Mouse (Mus musculus) heart, postnatal 0 days (tissue): ENCODE results near the gene Syn3. TPM values are rescaled to one million over a fixed set of nuclear protein-coding genes. Genes with fewer than 3 reads are reported as not detected.

Experiments
- ATAC-seq: fragments of 200-750 bp; cut with Nextera tagmentation; 2 replicates; pipeline ENCODE4 v1.8.0; 2017; ENCODE audit warnings: low read depth, moderate number of reproducible peaks, moderate library complexity; ENCODE audit not compliant: insufficient read depth
- DNase-seq: peaks from one replicate; pipeline ENCODE4 v3.0.0-alpha.2; 2016; ENCODE audit warnings: low spot score
- H3K27ac ChIP-seq: fragments of 300-500 bp; sonication (generic); 2 replicates; pipeline ENCODE4 v1.5.1; 2014; ENCODE audit warnings: low read depth, mild to moderate bottlenecking
- H3K27me3 ChIP-seq: fragments of 300-500 bp; sonication (generic); 2 replicates; pipeline ENCODE4 v1.6.1; 2014; ENCODE audit warnings: low read length, mixed read lengths; ENCODE audit not compliant: control insufficient read depth, insufficient read depth
- H3K36me3 ChIP-seq: fragments of 300-500 bp; sonication (generic); replicated peaks from 2 replicates; pipeline ENCODE4 v1.6.1; 2014; ENCODE audit warnings: low read length, mixed read lengths; ENCODE audit not compliant: control insufficient read depth, insufficient read depth
- H3K4me1 ChIP-seq: fragments of 300-500 bp; sonication (generic); 2 replicates; pipeline ENCODE4 v1.6.1; 2014; ENCODE audit warnings: antibody characterized with exemption; ENCODE audit not compliant: control insufficient read depth, insufficient read depth
- H3K4me2 ChIP-seq: fragments of 300-500 bp; sonication (generic); 2 replicates; pipeline ENCODE4 v1.6.1; 2014; ENCODE audit warnings: low read depth, mild to moderate bottlenecking, low read length, moderate library complexity
- H3K4me3 ChIP-seq: fragments of 300-500 bp; sonication (generic); 2 replicates; pipeline ENCODE4 v1.5.1; 2014; ENCODE audit warnings: low read depth, low read length
- H3K9ac ChIP-seq: fragments of 300-500 bp; sonication (generic); replicated peaks from 2 replicates; pipeline ENCODE4 v1.6.1; 2014; ENCODE audit warnings: low read depth, low read length, mixed read lengths
- H3K9me3 ChIP-seq: fragments of 300-500 bp; sonication (generic); replicated peaks from 2 replicates; pipeline ENCODE4 v1.6.1; 2016; ENCODE audit warnings: low read length; ENCODE audit not compliant: control insufficient read depth
- CTCF ChIP-seq: IDR thresholded peaks from 2 replicates; pipeline ENCODE4 v1.5.1; 2016; ENCODE audit warnings: antibody characterized with exemption, control low read depth, low read depth
- EP300 ChIP-seq: IDR thresholded peaks from 2 replicates; pipeline ENCODE4 v1.6.1; 2016; ENCODE audit warnings: antibody characterized with exemption, low read depth
- WGBS: fragments of 180-500 bp; shearing (Covaris S2); extraction: QIAGEN DNeasy Blood & Tissue Kit; methylation state at CpG from one replicate; pipeline ENCODE4 v1.1.7; 2014; 5-methylcytosine and 5-hydroxymethylcytosine counted together
- polyA plus RNA-seq: library from polyadenylated mRNA; unstranded; fragments of >200 nt; fragmentation: Nextera tagmentation; extraction: Ambion mirVana; gene quantifications from 2 replicates; pipeline ENCODE4 v1.2.1, GENCODE M21; 2015
- total RNA-seq: library from RNA; depleted of rRNA; stranded (reverse); fragments of >200 nt; gene quantifications from 2 replicates; pipeline ENCODE4 v1.2.3, GENCODE M21; 2014; ENCODE audit warnings: low replicate concordance; rRNA removed

The Syn3 gene
- total and polyA plus RNA-seq, 2 experiments from 2014 or later, result 0.48 TPM; not detected in 1

GRCm38 (mm10) chr10:86011781-86012180 is 486.9 kb downstream of the Syn3 start, which contains the start of gene Bpifc:
TSS of gene Bpifc (minus strand) at chr10:86011895.
- Histone ChIP-seq H3K27me3 (no peaks in the 10 kb centered on the region), H3K9me3 (no peaks in the 10 kb centered on the region), H3K36me3 (no peaks in the 10 kb centered on the region), H3K27ac (no peak within 1 kb of the TSS), H3K9ac (no peak within 1 kb of the TSS), H3K4me1 (no peaks in the 10 kb centered on the region), H3K4me2 (no peak within 1 kb of the TSS), H3K4me3 (no peak within 1 kb of the TSS)
- DNase-seq, result no peak
- WGBS, result 84% methylated on average over 2 of the region's 2 CpGs
- no peak for ATAC-seq
- TF ChIP-seq CTCF (no peak), EP300 (no peak)

DNA sequence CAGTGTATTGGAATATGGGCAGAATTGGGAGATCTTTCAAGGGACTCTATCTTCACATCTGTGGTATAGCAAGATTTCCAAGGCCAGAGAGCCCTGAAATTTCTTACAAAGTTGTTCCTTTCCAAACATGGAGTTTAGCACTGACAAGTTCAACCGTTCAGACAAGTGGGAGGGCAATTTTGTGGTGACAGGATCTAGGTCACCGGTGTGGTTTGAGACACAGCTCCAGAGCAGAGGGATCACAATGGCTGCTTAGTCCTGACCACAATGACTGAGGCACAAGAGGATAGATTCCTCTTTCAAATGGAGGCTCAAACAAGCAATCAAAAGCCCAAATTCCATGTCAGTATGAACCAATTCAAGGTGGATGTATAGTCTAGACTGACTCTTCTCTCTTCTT is 487.5 kb downstream of the Syn3 start:
- Histone ChIP-seq H3K36me3 (no peaks in the 10 kb centered on the region), H3K4me2 (no peak overlapping the region), H3K27ac (no peak overlapping the region), H3K4me3 (no peak overlapping the region), H3K9ac (no peak overlapping the region), H3K27me3 (no peaks in the 10 kb centered on the region), H3K9me3 (no peaks in the 10 kb centered on the region), H3K4me1 (no peaks in the 10 kb centered on the region)
- TF ChIP-seq EP300, result no peak
- no peak for TF ChIP-seq CTCF
- 60% methylated on average over 2 of the region's 2 CpGs for WGBS
- DNase-seq (no peak), ATAC-seq (no peak)

GRCm38 (mm10) chr10:86010636-86011035 is 488.1 kb downstream of the Syn3 start:
- no peak for DNase-seq
- WGBS, result 60% methylated on average over 6 of the region's 6 CpGs

DNA sequence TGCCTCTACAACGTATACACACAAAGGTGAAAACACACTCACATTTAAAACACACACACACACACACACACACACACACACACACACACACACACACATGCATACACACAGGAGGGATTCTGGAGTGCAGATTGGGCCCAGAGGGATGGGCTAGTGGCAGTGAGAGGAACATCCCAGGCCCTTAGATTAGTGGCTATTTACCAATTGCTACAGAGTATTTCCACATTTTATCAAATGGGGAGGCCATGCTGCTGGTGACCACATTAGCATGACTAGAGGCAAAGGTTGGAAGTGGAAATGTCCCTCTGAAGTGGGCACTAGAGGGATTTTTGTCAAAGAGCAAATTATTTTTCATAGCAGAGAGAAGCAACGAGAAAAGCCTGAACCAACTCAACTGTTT is 489.0 kb downstream of the Syn3 start:
- H3K36me3 ChIP-seq, result no peaks in the 10 kb centered on the region
- no peaks in the 10 kb centered on the region for H3K27me3 ChIP-seq
- no peaks in the 10 kb centered on the region for H3K9me3 ChIP-seq
- ATAC-seq, result no peak
- WGBS, result 75% methylated on average over 2 of the region's 2 CpGs
- no peak overlapping the region for H3K4me2 ChIP-seq
- H3K27ac ChIP-seq, result no peak overlapping the region
- DNase-seq, result no peak
- no peak overlapping the region for H3K4me3 ChIP-seq
- TF ChIP-seq EP300, result no peak
- TF ChIP-seq CTCF, result no peak
- no peak overlapping the region for H3K9ac ChIP-seq
- no peaks in the 10 kb centered on the region for H3K4me1 ChIP-seq

More at GRCm38 (mm10) chr10:86010636-86011035, 488.1 kb downstream of the Syn3 start:
- ATAC-seq, result no peak
- H3K9me3 ChIP-seq, result no peaks in the 10 kb centered on the region
- no peak overlapping the region for H3K9ac ChIP-seq
- H3K4me3 ChIP-seq, result no peak overlapping the region
- H3K4me2 ChIP-seq, result no peak overlapping the region
- TF ChIP-seq CTCF, result no peak
- no peak for TF ChIP-seq EP300
- no peaks in the 10 kb centered on the region for H3K27me3 ChIP-seq
- H3K27ac ChIP-seq, result no peak overlapping the region
- H3K36me3 ChIP-seq, result no peaks in the 10 kb centered on the region
- H3K4me1 ChIP-seq, result no peaks in the 10 kb centered on the region

GRCm38 (mm10) chr10:86006455-86006854 is 492.2 kb downstream of the Syn3 start:
- no peak for TF ChIP-seq EP300
- no peak for TF ChIP-seq CTCF
- 67% methylated on average over 5 of the region's 5 CpGs for WGBS
- no peak for ATAC-seq

More at GRCm38 (mm10) chr10:86006455-86006854, 492.2 kb downstream of the Syn3 start:
- Histone ChIP-seq H3K9ac (no peak overlapping the region), H3K4me3 (no peak overlapping the region), H3K4me1 (no peaks in the 10 kb centered on the region), H3K4me2 (no peak overlapping the region), H3K27me3 (no peaks in the 10 kb centered on the region), H3K27ac (no peak overlapping the region), H3K9me3 (no peaks in the 10 kb centered on the region), H3K36me3 (no peaks in the 10 kb centered on the region)
- DNase-seq, result no peak

Other genes with a start within 250 kb of the Syn3 start
- 164 and 257 TPM in 2 replicates for gene Timp3, start 198.5 kb downstream of the Syn3 start, total RNA-seq
- gene Timp3, start 198.5 kb downstream of the Syn3 start, polyA plus RNA-seq, result 57.0 and 66.0 TPM in 2 replicates
- 99.3 and 144 TPM in 2 replicates for gene Hsp90b1, start 206.6 kb upstream of the Syn3 start, total RNA-seq
- gene Hsp90b1, start 206.6 kb upstream of the Syn3 start, polyA plus RNA-seq, result 175 and 207 TPM in 2 replicates
- 1.1 and 4.5 TPM in 2 replicates for gene Ttc41, start 206.9 kb upstream of the Syn3 start, total RNA-seq
- gene Ttc41, start 206.9 kb upstream of the Syn3 start, polyA plus RNA-seq, result 1.2 TPM in 2 replicates